Mouse (Mus musculus) heart, adult 8-10 months (tissue): ENCODE measurements around the gene Dio3. TPM values are rescaled to one million over a fixed set of nuclear protein-coding genes. Genes with fewer than 3 reads are reported as not detected.

ENCODE experiments used
- microRNA-seq: library from miRNA; unstranded; fragments of <30 nt; microRNA quantifications from one replicate; pipeline ENCODE4 v1.2.0, GENCODE M21; 2022
- total RNA-seq, 4 experiments: library from RNA; stranded (reverse); gene quantifications; 2 replicates each; pipeline ENCODE4 v1.2.4; 2022

Gene Dio3
- total RNA-seq, 4 experiments from 2014 or later = not detected

Small RNAs within 50 kb of the gene (microRNA-seq; reads per million reads assigned to microRNA genes)
- 1.7 reads per million for gene Mir1247

Other genes with a start within 250 kb of the Dio3 start
- 10 to 100 TPM; 88.9 to 96.8 (median 93.6) TPM for gene Ppp2r5c, start 168.1 kb downstream of the Dio3 start, total RNA-seq